Mouse (Mus musculus) liver, embryonic 14.5 days (tissue): ENCODE measurements at regions not wholly inside any gene's neighbourhood (a gene's known extent, or its start where the extent isn't known, plus 50 kb on each side); places are given as distances from the start of the nearest gene placed in this dataset.

Experiments
- ATAC-seq: fragments of 200-750 bp; cut with Nextera tagmentation; 2 replicates; pipeline ENCODE4 v1.8.0; 2017; ENCODE audit warnings: moderate number of reproducible peaks, mild to moderate bottlenecking, moderate library complexity; ENCODE audit not compliant: insufficient read depth
- DNase-seq, 3 experiments: peaks; one replicate each; pipeline ENCODE4 v3.0.0-alpha.2; 2012 to 2013; ENCODE audit warnings: low read depth in 3 of 3, low spot score in 3 of 3
- H3K27ac ChIP-seq: fragments of 300-500 bp; sonication (generic); 2 replicates; pipeline ENCODE4 v1.5.1; 2014; ENCODE audit warnings: moderate library complexity, mild to moderate bottlenecking, control low read depth, inconsistent platforms
- H3K27me3 ChIP-seq: fragments of 300-500 bp; sonication (generic); 2 replicates; pipeline ENCODE4 v1.6.1; 2014; ENCODE audit warnings: mild to moderate bottlenecking, low read length, moderate library complexity; ENCODE audit not compliant: control insufficient read depth, insufficient read depth
- H3K36me3 ChIP-seq: fragments of 300-500 bp; sonication (generic); replicated peaks from 2 replicates; pipeline ENCODE4 v1.6.1; 2014; ENCODE audit warnings: low read depth; ENCODE audit not compliant: control insufficient read depth, insufficient read depth
- H3K4me1 ChIP-seq, 2 experiments: fragments of 200-500 bp in 1 of 2; fragments of 300-500 bp in 1 of 2; sonication (generic) in 1 of 2; replicated peaks; 2 replicates each; pipeline ENCODE4 v1.6.1; 2012 to 2014; ENCODE audit warnings: antibody characterized with exemption in 1 of 2, inconsistent platforms in 1 of 2, low read length in 1 of 2; ENCODE audit not compliant: control insufficient read depth in 2 of 2, insufficient read depth in 2 of 2
- H3K4me2 ChIP-seq: fragments of 300-500 bp; sonication (generic); 2 replicates; pipeline ENCODE4 v1.6.1; 2014; ENCODE audit warnings: low read depth, mild to moderate bottlenecking, control low read depth, moderate library complexity
- H3K4me3 ChIP-seq, 2 experiments: fragments of 200-500 bp in 1 of 2; fragments of 300-500 bp in 1 of 2; sonication (generic) in 1 of 2; 2 replicates each; pipeline ENCODE4 v1.5.1; 2012 to 2014; ENCODE audit warnings: low read depth in 2 of 2, low read length in 2 of 2, mild to moderate bottlenecking in 2 of 2, control low read depth in 1 of 2, inconsistent platforms in 1 of 2, moderate library complexity in 1 of 2; ENCODE audit not compliant: insufficient read depth in 1 of 2
- H3K9ac ChIP-seq: fragments of 300-500 bp; sonication (generic); replicated peaks from 2 replicates; pipeline ENCODE4 v1.6.1; 2014; ENCODE audit warnings: mild to moderate bottlenecking, control low read depth, moderate library complexity
- H3K9me3 ChIP-seq: fragments of 300-500 bp; sonication (generic); 2 replicates; pipeline ENCODE4 v1.6.1; 2016; ENCODE audit warnings: low read length, mixed read lengths; ENCODE audit not compliant: control insufficient read depth
- CTCF ChIP-seq: IDR thresholded peaks from 2 replicates; pipeline ENCODE4 v1.5.1; 2016; ENCODE audit warnings: antibody characterized with exemption, low read depth, control low read depth
- EP300 ChIP-seq: IDR thresholded peaks from 2 replicates; pipeline ENCODE4 v1.6.1; 2016; ENCODE audit warnings: antibody characterized with exemption, low read depth
- WGBS: fragments of 180-500 bp; shearing (Covaris S2); extraction: QIAGEN DNeasy Blood & Tissue Kit; methylation state at CpG from one replicate; pipeline ENCODE4 v1.1.7; 2014; ENCODE audit not compliant: insufficient replicate concordance; 5-methylcytosine and 5-hydroxymethylcytosine counted together

GRCm38 (mm10) chr6:88964071-88964470, 62.0 kb downstream of the Tpra1 start:
- H3K27me3 ChIP-seq, result no peaks in the 10 kb centered on the region
- no peak overlapping the region for H3K9ac ChIP-seq
- no peaks in the 10 kb centered on the region for H3K36me3 ChIP-seq
- TF ChIP-seq EP300 (no peak), CTCF (no peak)
- H3K4me2 ChIP-seq, result no peak overlapping the region
- WGBS, result 12% methylated on average over 7 of the region's 7 CpGs
- H3K27ac ChIP-seq, result no peak overlapping the region
- DNase-seq (no peak), ATAC-seq (no peak)
- no peaks in the 10 kb centered on the region for H3K9me3 ChIP-seq
- no peaks in the 10 kb centered on the region for H3K4me1 ChIP-seq
- no peak overlapping the region for H3K4me3 ChIP-seq

- no peak overlapping the region for H3K4me2 ChIP-seq
- ATAC-seq, result no peak
- no peaks in the 10 kb centered on the region for H3K36me3 ChIP-seq
- TF ChIP-seq EP300 (no peak), CTCF (no peak)
- no peak overlapping the region for H3K4me3 ChIP-seq
- no peaks in the 10 kb centered on the region for H3K9me3 ChIP-seq
- no peak overlapping the region for H3K9ac ChIP-seq
- H3K4me1 ChIP-seq, result no peaks in the 10 kb centered on the region
- H3K27ac ChIP-seq, result no peak overlapping the region
- no peak for DNase-seq
- 63% methylated on average over 6 of the region's 6 CpGs for WGBS
- H3K27me3 ChIP-seq, result no peaks in the 10 kb centered on the region
Observed at GRCm38 (mm10) chr6:88964911-88965310, 62.9 kb downstream of the Tpra1 start.

- no peak overlapping the region for H3K9ac ChIP-seq
- no peak overlapping the region for H3K4me2 ChIP-seq
- no peaks in the 10 kb centered on the region for H3K27me3 ChIP-seq
- 56% methylated on average over 19 of the region's 19 CpGs for WGBS
- DNase-seq (no peak), ATAC-seq (no peak)
- no peaks in the 10 kb centered on the region for H3K36me3 ChIP-seq
- H3K4me1 ChIP-seq, result no peaks in the 10 kb centered on the region
- no peak overlapping the region for H3K4me3 ChIP-seq
- H3K9me3 ChIP-seq, result no peaks in the 10 kb centered on the region
- H3K27ac ChIP-seq, result no peak overlapping the region
- TF ChIP-seq EP300, result no peak
- TF ChIP-seq CTCF, result no peak
Observed at GRCm38 (mm10) chr6:88965361-88966226, 63.5 kb downstream of the Tpra1 start.

GRCm38 (mm10) chr6:88966501-88966900, 64.5 kb downstream of the Tpra1 start:
- DNase-seq (no peak), ATAC-seq (no peak)
- H3K4me3 ChIP-seq, result no peak overlapping the region
- H3K4me2 ChIP-seq, result no peak overlapping the region
- no peaks in the 10 kb centered on the region for H3K27me3 ChIP-seq
- no peak overlapping the region for H3K9ac ChIP-seq
- TF ChIP-seq CTCF (no peak), EP300 (no peak)
- no peaks in the 10 kb centered on the region for H3K9me3 ChIP-seq
- no peak overlapping the region for H3K27ac ChIP-seq
- no peaks in the 10 kb centered on the region for H3K36me3 ChIP-seq
- no peaks in the 10 kb centered on the region for H3K4me1 ChIP-seq
- 39% methylated on average over 4 of the region's 4 CpGs for WGBS

GRCm38 (mm10) chr6:88968842-88969241, 66.8 kb downstream of the Tpra1 start:
- Histone ChIP-seq H3K4me2 (no peak overlapping the region), H3K36me3 (no peaks in the 10 kb centered on the region), H3K4me3 (no peak overlapping the region), H3K4me1 (no peaks in the 10 kb centered on the region), H3K27ac (no peak overlapping the region), H3K9ac (no peak overlapping the region), H3K9me3 (no peaks in the 10 kb centered on the region), H3K27me3 (no peaks in the 10 kb centered on the region)
- no peak for TF ChIP-seq CTCF
- 45% methylated on average over 4 of the region's 4 CpGs for WGBS
- DNase-seq, result no peak
- ATAC-seq, result no peak
